Mouse (Mus musculus): ENCODE results near the gene Trip10.
A peak's percentile ranks its signal among the peaks of the same experiment; 100 is the strongest.
"Not testable (repeated sequence)": the region's sequence is repeated elsewhere in the genome, so short reads cannot be mapped to it uniquely, and the experiment has no call there.

The Trip10 gene

DNA sequence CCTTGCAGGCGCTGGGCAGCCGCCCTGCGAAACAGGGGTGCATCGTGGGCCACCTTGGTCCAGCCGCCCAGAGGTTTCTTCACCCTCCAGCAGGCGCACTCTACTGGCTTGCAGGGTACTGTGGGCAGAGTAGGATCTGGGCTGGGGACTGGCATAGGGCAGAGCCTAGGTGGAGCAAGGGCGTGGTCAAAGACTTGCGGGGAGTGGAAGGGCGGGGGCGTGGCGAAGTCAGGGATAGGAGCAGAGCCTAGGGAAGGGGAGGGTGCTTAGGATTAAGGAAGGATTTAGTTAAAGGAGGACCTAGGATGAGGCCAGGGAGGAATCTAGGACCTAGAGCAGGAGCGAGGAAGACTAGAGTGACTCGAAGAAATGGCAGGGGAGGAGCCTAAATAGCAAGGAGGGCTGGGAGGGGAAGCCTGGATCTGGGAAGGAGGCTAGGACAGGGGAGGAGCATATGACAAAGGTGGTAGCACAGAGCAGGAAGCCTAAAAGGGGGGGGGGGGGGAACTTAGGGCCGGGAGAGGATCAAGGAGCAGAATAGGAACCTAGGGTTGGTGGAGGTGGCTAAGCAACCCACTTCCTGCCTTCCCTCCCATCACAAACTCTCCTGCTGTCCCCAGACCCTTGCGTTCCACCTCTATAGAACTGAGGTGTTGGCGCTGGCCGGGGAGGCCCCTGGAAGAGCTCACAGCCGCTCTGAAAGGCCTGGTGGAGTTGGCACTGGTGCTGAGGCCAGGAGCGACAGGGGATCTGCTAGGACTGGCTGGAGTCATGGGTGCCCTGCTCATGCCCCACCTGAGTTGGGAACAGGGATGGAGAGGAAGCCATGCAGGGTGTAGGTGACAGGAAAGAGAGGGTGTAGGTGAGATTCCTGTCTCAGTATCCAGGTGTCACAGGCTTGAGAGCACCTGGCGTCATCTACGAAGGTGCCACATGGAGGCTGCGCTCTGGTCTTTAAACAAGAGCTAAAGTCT is 16.0 kb downstream of the Trip10 start:
- peak; percentile 87 to 92 for DNase-seq

GRCm38 (mm10) chr17:57267556-57268126 is 18.4 kb downstream of the Trip10 start:
- no peak for DNase-seq

DNA sequence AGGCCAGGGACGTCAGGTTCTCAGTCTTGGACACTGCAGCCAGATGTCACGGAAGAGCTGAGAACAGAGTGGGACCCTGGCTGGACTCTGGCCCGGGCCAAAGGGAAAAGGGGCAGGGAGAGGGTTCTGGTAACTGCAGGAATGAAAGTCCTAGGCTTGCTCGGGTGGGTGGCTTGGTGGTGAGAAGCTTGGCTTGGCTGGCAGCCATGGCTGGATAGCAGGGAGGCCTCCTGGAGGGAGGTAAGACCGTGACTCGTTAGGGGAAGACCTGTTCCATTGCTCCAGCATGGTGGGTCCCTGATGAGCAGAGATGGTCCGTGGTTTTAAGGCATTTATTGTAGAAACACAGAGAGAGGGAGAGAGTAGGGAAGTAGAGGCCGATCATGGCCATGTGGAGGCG is 22.0 kb downstream of the Trip10 start:
- DNase-seq, result peak in 1 of 2 experiments; percentile 34

DNA sequence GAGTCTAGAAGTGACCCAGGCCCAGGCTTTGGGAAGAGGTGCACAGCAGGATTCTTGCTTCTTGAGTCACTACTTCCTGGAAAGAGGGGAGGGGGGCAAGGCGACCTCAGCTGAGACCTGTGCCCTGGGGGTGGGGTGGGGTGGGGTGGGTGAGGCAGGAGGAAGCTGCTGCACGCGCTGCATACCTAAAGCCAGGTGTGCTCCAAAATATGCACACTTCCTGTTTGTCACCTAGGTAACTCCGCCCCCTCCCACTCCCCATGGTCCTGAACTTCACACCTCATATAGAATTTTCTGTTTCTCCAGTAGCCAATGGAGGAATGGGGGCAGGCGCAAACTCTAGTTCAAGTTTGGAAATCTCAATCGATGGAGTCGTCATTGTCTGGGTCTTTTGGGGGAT is 24.6 kb downstream of the Trip10 start:
- no peak for DNase-seq

GRCm38 (mm10) chr17:57274686-57275085 is 25.4 kb downstream of the Trip10 start:
- no peak for DNase-seq

DNA sequence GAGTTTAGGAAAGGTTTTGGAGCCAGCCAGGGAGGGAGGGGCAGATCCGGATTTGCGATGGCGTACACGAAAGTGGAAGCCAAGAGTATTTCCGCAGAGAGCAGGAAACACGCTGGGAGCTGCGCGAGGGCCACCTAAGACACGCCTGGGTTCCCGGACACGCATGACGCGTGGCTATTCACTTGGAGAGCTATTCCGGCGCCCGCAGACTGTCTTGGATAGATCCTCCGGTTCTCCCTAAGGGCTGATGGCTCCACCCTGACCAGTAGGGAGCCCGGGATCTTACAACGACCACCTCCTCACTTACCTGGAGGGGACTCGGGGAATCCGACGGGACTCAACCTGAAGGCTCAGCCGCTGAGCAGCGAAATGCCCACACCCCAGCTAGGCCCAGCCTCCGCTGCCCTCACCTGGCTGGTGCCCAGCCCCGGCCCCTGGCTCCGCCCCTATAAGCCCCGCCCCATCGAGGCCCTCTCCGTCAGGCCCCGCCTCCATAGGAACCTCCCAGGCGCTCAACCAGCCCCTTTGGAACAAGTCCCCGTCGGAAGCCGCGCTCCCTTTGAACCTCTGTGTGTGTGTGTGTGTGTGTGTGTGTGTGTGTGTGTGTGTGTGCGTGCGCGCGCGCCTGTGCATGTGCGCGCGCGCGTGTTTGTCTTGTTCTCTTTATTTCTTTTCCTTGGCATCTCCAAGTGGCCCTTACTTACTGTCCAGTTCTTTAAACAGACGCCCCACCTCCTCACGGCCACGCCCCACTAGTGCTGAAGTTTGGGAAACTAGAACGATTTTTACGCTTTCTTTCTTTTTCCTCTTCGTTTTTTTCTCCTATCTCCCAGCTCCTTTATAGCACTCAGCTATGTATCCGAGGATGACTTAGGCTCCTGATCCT is 26.1 kb downstream of the Trip10 start:
- DNase-seq, result peak; percentile 93 to 95

DNA sequence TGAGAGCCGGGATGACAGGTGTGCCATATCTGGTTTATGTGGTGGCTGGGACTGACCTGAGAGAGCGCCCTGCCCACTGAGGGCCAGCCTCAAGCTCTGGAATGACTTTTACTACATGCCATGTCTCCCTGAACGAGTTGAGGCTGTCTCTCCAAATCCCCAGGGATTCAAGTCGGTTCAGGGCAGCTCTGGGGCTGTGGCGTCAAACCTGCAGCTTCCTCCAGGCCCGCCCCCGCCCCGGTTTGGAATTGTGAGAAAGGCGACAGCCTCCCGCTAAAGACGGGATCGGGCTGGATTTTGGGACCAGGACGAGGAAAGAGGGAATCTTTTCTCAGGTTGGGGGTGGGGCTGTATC is 26.7 kb downstream of the Trip10 start:
- DNase-seq, result peak; percentile 21 to 44

DNA sequence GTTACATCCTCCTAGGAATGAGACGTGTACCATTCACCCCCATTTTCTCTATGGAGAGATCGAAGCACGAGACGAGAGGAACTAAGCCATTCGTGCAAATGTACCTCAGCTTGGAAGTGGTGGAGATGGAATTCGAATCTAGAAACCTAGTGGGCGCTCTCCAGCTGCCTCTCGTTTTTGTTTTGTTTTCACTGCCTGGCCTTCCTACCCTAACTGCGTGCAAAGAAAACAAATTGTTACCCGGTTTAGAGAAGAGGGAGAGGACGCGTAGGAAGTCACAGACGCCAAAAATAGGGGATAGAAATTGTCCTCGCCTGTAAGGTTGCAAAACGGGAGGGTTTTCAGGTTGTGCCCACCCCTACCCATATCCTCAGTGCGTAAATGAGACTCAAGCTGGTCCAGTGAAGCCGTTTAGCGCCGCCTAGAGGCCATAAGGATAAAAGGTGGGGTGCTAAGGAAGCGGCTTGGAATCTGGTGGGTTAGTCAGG is 27.4 kb downstream of the Trip10 start:
- DNase-seq, result peak; percentile 78 to 84

DNA sequence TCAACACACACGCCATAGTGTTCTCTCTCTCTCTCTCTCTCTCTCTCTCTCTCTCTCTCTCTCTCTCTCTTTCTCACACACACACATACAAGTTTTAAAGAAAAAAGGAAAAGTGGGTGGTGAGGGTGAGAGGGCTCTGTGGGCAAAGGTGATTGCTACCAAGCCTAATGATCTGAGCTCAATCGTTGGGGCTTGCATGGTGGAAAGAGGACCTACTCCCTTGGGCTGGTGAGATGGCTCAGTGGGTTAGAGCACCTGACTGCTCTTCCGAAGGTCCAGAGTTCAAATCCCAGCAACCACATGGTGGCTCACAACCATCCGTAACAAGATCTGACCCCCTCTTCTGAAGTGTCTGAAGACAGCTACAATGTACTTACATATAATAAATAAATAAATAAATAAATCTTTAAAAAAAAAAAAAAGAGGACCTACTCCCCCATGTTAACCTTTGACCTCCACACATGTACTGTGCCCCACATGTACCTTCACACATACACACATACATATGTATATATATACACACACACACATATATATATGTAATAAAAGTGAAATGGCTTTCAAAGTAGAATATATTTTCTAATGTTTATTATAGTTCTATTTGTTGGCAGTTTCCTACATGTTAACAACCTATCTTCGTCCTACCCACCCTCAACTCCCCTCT is 28.5 kb downstream of the Trip10 start:
- DNase-seq, result not testable (repeated sequence)

- DNase-seq, result no peak
Measured at GRCm38 (mm10) chr17:57278537-57278936, 29.3 kb downstream of the Trip10 start.

DNA sequence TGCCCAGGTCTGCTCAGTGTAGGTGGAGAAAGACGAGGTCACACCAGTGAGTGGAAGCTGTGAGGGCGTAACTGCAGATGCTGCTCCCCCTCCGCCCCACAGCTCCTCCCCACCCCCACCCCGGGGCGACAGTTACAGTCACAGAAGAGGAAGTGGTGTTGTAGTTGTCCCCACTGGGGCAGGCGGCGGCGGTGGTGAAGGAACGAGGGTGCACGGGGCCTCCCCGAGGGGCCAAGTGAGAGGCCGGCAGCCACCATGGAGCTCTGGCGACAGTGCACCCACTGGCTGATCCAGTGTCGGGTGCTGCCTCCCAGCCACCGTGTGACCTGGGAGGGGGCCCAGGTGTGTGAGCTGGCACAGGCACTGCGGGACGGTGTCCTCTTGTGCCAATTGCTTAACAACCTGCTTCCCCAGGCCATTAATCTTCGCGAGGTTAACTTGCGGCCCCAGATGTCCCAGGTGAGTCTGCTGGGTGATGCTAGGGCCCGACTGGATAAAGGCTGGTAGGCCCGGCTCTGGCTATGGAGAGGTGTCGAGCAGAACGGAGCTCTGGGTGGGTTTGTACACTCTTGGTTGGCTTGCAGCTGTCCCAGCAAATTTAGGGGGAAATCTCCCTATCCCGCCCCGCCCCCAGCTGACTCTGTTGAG is 29.8 kb downstream of the Trip10 start, which contains the start of gene Vav1:
Vav1 (plus strand) TSS at position 158 of the 648 bp plus-strand sequence.
- DNase-seq, result peak in 1 of 2 experiments; percentile 37

GRCm38 (mm10) chr17:57279591-57280224 is 30.5 kb downstream of the Trip10 start:
- no peak for DNase-seq

GRCm38 (mm10) chr17:57280411-57280810 is 31.2 kb downstream of the Trip10 start:
- no peak for DNase-seq

DNA sequence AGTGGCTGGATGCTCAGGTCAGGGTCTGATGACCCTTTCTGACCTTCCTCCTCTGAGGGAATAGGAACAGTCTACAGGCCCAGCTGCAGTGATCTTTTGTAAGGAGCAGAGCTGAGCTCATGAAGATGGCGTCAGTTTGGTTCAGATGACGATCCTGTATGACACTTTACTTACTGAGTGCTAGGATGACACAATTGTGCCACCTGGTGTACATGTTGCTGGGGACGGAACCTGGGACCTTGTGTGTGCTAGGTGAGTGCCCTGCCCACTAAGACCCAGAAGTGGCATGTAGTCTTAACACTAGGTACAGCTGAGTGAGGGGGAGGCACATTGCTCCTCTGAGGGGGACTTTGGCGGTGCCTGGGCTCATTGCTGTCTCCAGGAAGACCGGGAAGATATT is 34.7 kb downstream of the Trip10 start:
- no peak for DNase-seq

GRCm38 (mm10) chr17:57285077-57285476 is 35.8 kb downstream of the Trip10 start:
- DNase-seq, result no peak

DNA sequence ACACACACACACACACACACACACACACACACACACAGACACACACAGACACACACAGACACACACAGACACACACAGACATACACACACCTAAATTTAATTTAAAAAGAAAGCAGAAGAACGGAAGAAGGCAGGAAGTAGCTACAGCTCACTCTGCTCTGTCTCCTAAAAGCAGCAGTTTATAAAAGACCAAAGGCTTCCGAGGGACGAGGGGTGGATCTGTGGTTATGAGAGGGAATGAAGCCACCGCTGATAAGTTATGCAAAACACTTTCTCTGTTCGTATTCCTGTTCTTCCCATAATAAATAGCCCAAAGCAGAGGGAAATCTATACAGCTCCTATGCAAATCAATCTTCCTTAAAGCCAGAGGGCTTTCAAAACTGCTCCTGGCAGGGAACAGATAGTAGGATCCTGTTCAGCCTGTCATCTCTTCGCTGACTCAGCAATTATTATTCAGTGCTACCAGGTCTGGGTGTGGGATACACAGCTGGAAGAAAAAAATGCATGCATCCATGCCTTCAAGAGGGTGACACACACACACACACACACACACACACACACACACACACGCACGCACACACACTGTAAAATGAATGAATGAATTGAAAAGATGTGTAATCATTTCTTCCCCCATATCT is 37.6 kb downstream of the Trip10 start:
- no peak for DNase-seq

DNA sequence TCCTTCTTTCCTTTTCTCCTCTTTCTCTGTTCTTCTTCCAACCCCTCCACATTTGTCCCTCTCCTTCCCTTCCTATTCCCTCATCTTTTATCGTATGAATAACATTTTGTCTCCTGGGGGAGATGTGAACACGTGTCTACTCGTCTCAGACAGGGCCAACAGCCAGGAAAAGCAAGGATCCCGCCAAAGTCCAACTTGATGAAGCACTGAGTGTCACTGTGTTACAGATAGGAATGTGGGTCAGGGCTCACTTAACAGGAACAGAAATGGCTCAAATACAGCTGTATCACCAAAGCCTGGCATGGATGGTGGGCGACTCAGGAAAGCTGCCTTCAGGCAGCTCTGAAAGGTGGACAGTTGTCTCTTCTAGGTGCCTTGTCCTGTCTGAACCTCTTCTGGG is 40.0 kb downstream of the Trip10 start:
- no peak for DNase-seq

DNA sequence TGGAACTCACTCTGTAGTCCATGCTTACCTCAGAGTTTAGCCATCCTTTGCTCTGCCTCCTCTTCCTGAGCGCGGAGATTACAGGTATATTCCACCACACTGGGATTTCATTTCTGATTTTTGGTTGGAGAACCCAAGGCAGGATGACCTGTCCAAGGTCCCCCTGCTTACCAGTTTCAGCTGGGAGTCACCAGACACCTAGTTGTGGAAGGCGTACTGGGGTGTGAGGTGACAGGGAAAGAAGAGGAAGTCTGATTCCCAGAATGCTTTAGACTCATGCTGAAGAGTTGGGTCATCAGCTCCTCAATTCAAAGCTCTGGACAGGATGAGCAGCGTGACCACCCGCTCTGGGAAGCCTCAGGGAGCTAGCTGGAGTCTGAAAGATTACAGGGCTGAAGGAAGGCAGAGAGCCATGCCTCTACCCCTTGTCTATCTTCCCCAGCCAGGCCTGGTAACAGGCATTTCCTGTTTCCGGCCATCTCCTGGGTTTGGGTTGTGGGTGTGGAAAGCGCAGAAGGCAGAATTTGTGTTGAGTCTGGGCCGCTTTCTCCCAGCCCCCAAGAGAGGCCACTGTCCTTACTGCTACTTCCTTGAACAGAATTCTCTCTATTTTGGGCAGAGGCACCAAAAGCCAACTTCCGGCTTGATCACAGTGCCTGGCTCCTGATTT is 40.9 kb downstream of the Trip10 start:
- DNase-seq, result peak in 1 of 2 experiments; percentile 17

DNA sequence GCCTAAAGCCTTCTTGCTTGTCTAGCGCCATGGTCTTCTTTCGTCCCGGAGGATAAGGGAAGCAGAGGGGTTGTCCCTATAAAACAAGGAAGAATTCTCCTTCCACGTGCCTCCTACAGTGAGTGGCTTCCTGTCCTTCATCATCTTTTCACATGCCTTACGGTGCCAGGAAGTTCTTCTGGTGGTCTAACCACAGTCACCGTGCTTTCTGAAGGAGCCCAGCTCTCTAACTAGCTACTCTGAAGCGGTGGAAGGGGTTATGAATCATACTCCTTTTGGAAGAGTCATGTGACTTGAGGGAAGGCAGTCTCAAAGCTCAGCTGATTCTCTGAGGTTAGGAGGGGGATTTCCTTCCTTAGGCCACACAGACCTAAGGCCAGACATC is 41.4 kb downstream of the Trip10 start:
- no peak for DNase-seq

- no peak for DNase-seq
Measured at GRCm38 (mm10) chr17:57292302-57292701, 43.0 kb downstream of the Trip10 start.
